Mouse (Mus musculus): Measurements from ENCODE around the gene Actr1a. TPM values are rescaled to one million over a fixed set of nuclear protein-coding genes. Genes with fewer than 3 reads are reported as not detected.
A peak's percentile ranks its signal among the peaks of the same experiment; 100 is the strongest.

The Actr1a gene
- polyA plus RNA-seq, 1 experiment from 2014 or later, result 204 TPM

GRCm38 (mm10) chr19:46375489-46375888, 20.1 kb downstream of the Actr1a start:
- Histone ChIP-seq H3K9ac (ENCODE audit: low read length) (no peak overlapping the region), H3K4me3 (ENCODE audit: low read depth, low read length) (no peak overlapping the region), H3K27ac (ENCODE audit: low read depth, low read length) (no peak overlapping the region), H3K9me3 (ENCODE audit: control insufficient read depth, low read length) (no peaks in the 10 kb centered on the region), H3K27me3 (ENCODE audit: control insufficient read depth, insufficient read depth, low read length) (no peaks in the 10 kb centered on the region), H3K4me1 (replicated peaks; ENCODE audit: control insufficient read depth, insufficient read depth, low read length) (no peaks in the 10 kb centered on the region), H3K4me2 (ENCODE audit: low read depth, low read length, severe bottlenecking) (no peak overlapping the region), H3K36me3 (ENCODE audit: control insufficient read depth, insufficient read depth, low read length) (peaks cover 5% of the 10 kb centered on the region)
- DNase-seq (ENCODE audit: low spot score), result no peak
- no peak for ATAC-seq (replicated peaks; ENCODE audit: low FRiP score)
- WGBS, result 64% methylated on average over 5 of the region's 5 CpGs

GRCm38 (mm10) chr19:46374477-46375088, 21.0 kb downstream of the Actr1a start:
- H3K27me3 ChIP-seq (ENCODE audit: control insufficient read depth, insufficient read depth, low read length), result no peaks in the 10 kb centered on the region
- ATAC-seq (replicated peaks; ENCODE audit: low FRiP score), result 0 out of 2 replicates have a peak, but pooled peaks have one; percentile 27
- no peak overlapping the region for H3K27ac ChIP-seq (ENCODE audit: low read depth, low read length)
- no peak overlapping the region for H3K9ac ChIP-seq (ENCODE audit: low read length)
- H3K4me1 ChIP-seq (replicated peaks; ENCODE audit: control insufficient read depth, insufficient read depth, low read length), result no peaks in the 10 kb centered on the region
- peaks cover 3% of the 10 kb centered on the region for H3K36me3 ChIP-seq (ENCODE audit: control insufficient read depth, insufficient read depth, low read length)
- H3K9me3 ChIP-seq (ENCODE audit: control insufficient read depth, low read length), result no peaks in the 10 kb centered on the region
- whole genome bisulfite sequencing, result 46% methylated on average over 21 of the region's 21 CpGs
- H3K4me2 ChIP-seq (ENCODE audit: low read depth, low read length, severe bottlenecking), result no peak overlapping the region
- no peak for DNase-seq (ENCODE audit: low spot score)
- no peak overlapping the region for H3K4me3 ChIP-seq (ENCODE audit: low read depth, low read length)

DNA sequence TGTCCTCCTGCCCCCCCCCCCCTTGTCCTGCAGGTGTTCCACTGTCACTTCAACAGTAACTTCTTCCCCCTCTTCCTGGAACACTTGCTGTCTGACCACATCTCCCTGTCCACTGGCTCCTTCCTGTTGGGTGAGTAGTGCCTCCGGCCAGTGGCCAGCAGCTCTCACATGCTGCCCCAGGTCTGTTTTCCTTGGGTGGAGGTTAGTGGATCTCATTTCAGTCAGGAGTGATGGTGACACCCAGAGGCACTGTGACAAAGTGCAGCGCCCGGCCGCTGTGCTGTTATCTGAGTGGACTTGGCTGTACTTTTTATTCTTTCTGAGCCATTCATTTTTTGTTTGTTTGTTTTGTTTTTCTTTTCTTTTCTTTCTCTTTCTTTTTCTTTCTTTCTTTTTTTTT, 26.3 kb downstream of the Actr1a start:
- Histone ChIP-seq H3K4me2 (ENCODE audit: low read depth, low read length, severe bottlenecking) (no peak overlapping the region), H3K9ac (ENCODE audit: low read length) (no peak overlapping the region), H3K27ac (ENCODE audit: low read depth, low read length) (no peak overlapping the region), H3K4me3 (ENCODE audit: low read depth, low read length) (no peak overlapping the region), H3K4me1 (replicated peaks; ENCODE audit: control insufficient read depth, insufficient read depth, low read length) (no peaks in the 10 kb centered on the region), H3K36me3 (ENCODE audit: control insufficient read depth, insufficient read depth, low read length) (no peaks in the 10 kb centered on the region), H3K9me3 (ENCODE audit: control insufficient read depth, low read length) (no peaks in the 10 kb centered on the region), H3K27me3 (ENCODE audit: control insufficient read depth, insufficient read depth, low read length) (no peaks in the 10 kb centered on the region)
- DNase-seq (ENCODE audit: low spot score) (peak; percentile 61), ATAC-seq (replicated peaks; ENCODE audit: low FRiP score) (no peak)
- 38% methylated on average over 4 of the region's 4 CpGs for WGBS

- ATAC-seq (replicated peaks; ENCODE audit: low FRiP score) (no peak), DNase-seq (ENCODE audit: low spot score) (no peak)
- Histone ChIP-seq H3K27me3 (ENCODE audit: control insufficient read depth, insufficient read depth, low read length) (no peaks in the 10 kb centered on the region), H3K4me1 (replicated peaks; ENCODE audit: control insufficient read depth, insufficient read depth, low read length) (no peaks in the 10 kb centered on the region), H3K4me2 (ENCODE audit: low read depth, low read length, severe bottlenecking) (no peak overlapping the region), H3K9me3 (ENCODE audit: control insufficient read depth, low read length) (no peaks in the 10 kb centered on the region), H3K36me3 (ENCODE audit: control insufficient read depth, insufficient read depth, low read length) (no peaks in the 10 kb centered on the region), H3K27ac (ENCODE audit: low read depth, low read length) (no peak overlapping the region), H3K9ac (ENCODE audit: low read length) (no peak overlapping the region), H3K4me3 (ENCODE audit: low read depth, low read length) (no peak overlapping the region)
- WGBS, result 90% methylated on average over 23 of the region's 23 CpGs
These were observed 27.6 kb downstream of the Actr1a start for GRCm38 (mm10) chr19:46367798-46368590.

DNA sequence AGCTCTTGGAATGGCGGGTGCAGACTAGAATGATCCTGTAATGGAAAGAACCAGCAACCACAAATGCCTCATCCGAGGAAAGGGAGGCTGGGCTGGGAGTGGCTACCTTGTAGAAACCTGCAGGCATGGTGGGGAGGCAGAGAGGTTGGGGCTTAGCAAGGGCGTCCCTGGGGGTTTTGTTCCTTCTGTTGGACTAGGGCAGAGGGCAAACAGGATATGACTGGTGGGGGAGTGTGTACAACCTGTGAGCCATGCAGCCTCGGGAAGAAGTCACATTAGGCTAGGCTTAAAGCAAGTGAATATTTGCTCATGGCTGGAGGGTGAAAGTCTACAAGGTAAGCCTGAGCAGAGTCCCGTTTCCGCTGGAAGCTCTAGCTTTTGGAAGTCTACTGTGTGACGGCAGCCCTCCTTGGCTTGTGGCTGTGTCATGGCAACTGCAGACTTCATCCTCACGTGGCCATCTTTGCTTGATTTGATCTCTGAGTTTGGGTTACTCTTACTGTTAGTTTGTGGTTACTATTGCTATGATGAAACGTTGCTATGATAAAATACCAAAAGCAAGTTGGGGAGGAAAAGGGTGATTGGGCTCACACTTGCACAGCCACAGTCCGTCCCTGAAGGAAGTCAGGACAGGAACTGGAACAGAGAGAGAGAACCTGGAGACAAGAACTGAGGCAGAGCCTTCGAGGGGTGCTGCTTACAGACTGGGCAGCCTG, 32.1 kb downstream of the Actr1a start:
- H3K4me2 ChIP-seq (ENCODE audit: low read depth, low read length, severe bottlenecking), result no peak overlapping the region
- WGBS, result 86% methylated on average over 11 of the region's 11 CpGs
- H3K4me3 ChIP-seq (ENCODE audit: low read depth, low read length), result no peak overlapping the region
- H3K27ac ChIP-seq (ENCODE audit: low read depth, low read length), result no peak overlapping the region
- H3K9ac ChIP-seq (ENCODE audit: low read length), result no peak overlapping the region
- DNase-seq (ENCODE audit: low spot score) (no peak), ATAC-seq (replicated peaks; ENCODE audit: low FRiP score) (no peak)
- H3K9me3 ChIP-seq (ENCODE audit: control insufficient read depth, low read length), result no peaks in the 10 kb centered on the region
- H3K4me1 ChIP-seq (replicated peaks; ENCODE audit: control insufficient read depth, insufficient read depth, low read length), result no peaks in the 10 kb centered on the region
- no peaks in the 10 kb centered on the region for H3K27me3 ChIP-seq (ENCODE audit: control insufficient read depth, insufficient read depth, low read length)
- H3K36me3 ChIP-seq (ENCODE audit: control insufficient read depth, insufficient read depth, low read length), result no peaks in the 10 kb centered on the region

DNA sequence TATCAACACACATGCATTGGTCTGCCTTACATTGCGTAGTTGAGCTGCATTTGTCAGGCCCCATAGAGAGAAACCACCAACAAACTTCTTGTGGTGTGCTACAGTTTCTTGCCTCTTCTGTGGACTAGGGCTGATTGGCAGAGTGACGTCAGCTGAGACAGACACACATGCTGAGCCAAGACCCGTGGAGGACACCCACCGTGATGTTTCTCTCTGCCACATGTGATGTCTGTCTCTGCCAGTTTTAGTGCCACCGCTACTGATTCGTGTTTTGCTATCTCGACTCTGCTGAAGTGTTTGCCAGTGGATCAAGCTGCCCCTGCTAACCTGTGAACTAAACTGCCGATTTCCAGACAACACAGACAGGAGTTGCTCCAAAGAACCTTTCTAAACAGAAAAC, 33.4 kb downstream of the Actr1a start:
- no peak overlapping the region for H3K27ac ChIP-seq (ENCODE audit: low read depth, low read length)
- H3K9me3 ChIP-seq (ENCODE audit: control insufficient read depth, low read length), result no peaks in the 10 kb centered on the region
- H3K4me1 ChIP-seq (replicated peaks; ENCODE audit: control insufficient read depth, insufficient read depth, low read length), result peaks cover 5% of the 10 kb centered on the region; the same call in 1 of the 2 replicates
- WGBS, result 91% methylated on average over 8 of the region's 8 CpGs
- H3K4me2 ChIP-seq (ENCODE audit: low read depth, low read length, severe bottlenecking), result no peak overlapping the region
- no peak for DNase-seq (ENCODE audit: low spot score)
- peaks cover 6% of the 10 kb centered on the region for H3K27me3 ChIP-seq (ENCODE audit: control insufficient read depth, insufficient read depth, low read length)
- no peak for ATAC-seq (replicated peaks; ENCODE audit: low FRiP score)
- H3K4me3 ChIP-seq (ENCODE audit: low read depth, low read length), result no peak overlapping the region
- H3K9ac ChIP-seq (ENCODE audit: low read length), result no peak overlapping the region
- H3K36me3 ChIP-seq (ENCODE audit: control insufficient read depth, insufficient read depth, low read length), result no peaks in the 10 kb centered on the region

GRCm38 (mm10) chr19:46358381-46358780, 37.2 kb downstream of the Actr1a start:
- 58% methylated on average over 4 of the region's 4 CpGs for WGBS
- Histone ChIP-seq H3K4me1 (replicated peaks; ENCODE audit: control insufficient read depth, insufficient read depth, low read length) (peaks cover 7% of the 10 kb centered on the region; the same call in 1 of the 2 replicates), H3K36me3 (ENCODE audit: control insufficient read depth, insufficient read depth, low read length) (no peaks in the 10 kb centered on the region), H3K4me3 (ENCODE audit: low read depth, low read length) (no peak overlapping the region), H3K4me2 (ENCODE audit: low read depth, low read length, severe bottlenecking) (no peak overlapping the region), H3K9me3 (ENCODE audit: control insufficient read depth, low read length) (no peaks in the 10 kb centered on the region), H3K27ac (ENCODE audit: low read depth, low read length) (no peak overlapping the region), H3K27me3 (ENCODE audit: control insufficient read depth, insufficient read depth, low read length) (peaks cover 7% of the 10 kb centered on the region), H3K9ac (ENCODE audit: low read length) (no peak overlapping the region)
- ATAC-seq (replicated peaks; ENCODE audit: low FRiP score), result no peak
- DNase-seq (ENCODE audit: low spot score), result no peak

DNA sequence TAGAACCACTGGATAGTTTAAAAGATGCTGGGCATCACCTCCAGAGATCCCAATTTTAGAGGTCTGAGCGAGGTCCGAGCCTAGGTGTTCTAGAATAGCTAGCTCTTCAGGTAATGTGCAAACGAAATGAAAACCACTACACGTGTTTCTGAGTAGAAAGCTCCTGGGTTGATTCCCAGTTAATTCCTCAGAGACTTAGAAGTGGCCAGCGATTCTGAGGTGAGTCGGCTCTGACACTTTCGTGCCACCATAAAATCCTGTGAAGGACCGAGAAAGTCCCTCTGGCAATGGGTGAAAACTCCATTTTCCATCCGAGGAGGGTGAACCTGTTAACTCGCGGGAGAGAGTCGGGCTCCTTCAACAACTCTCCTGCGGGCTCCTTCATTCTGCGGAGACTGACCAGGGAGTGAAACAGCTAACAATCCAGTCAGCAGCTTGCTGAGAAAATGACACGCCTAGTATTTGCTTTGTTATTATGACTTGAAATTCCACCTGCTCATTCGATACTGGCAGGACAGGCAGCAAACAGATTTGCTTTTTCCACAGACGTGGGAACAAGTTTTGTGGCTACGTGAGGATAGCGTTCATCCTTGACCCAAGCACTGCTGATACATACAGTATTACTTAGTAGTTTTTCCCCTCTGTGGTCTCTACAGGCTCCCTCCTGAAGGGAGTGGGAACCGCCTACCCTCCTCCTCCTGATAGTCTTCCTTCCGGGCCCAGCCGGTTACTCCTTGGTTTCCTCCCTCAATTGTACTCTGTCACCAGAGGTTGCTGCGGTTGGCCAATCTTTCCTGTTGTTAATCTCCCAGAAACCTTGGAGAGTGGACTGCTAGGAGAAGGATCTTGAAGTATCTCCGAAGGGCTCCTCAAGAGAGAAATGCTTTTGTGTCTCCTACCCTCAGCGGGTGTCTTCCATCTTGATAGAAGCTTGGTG, 37.9 kb downstream of the Actr1a start:
- Histone ChIP-seq H3K4me3 (ENCODE audit: low read depth, low read length) (peak overlapping the region; percentile 43), H3K4me1 (replicated peaks; ENCODE audit: control insufficient read depth, insufficient read depth, low read length) (peaks cover 7% of the 10 kb centered on the region; the same call in 1 of the 2 replicates), H3K4me2 (ENCODE audit: low read depth, low read length, severe bottlenecking) (peak overlapping the region; percentile 69), H3K27ac (ENCODE audit: low read depth, low read length) (no peak overlapping the region), H3K27me3 (ENCODE audit: control insufficient read depth, insufficient read depth, low read length) (peaks cover 7% of the 10 kb centered on the region), H3K36me3 (ENCODE audit: control insufficient read depth, insufficient read depth, low read length) (no peaks in the 10 kb centered on the region), H3K9ac (ENCODE audit: low read length) (peak overlapping the region; percentile 57), H3K9me3 (ENCODE audit: control insufficient read depth, low read length) (no peaks in the 10 kb centered on the region)
- DNase-seq (ENCODE audit: low spot score) (no peak), ATAC-seq (replicated peaks; ENCODE audit: low FRiP score) (no peak)
- 20% methylated on average over 25 of the region's 25 CpGs for WGBS
